Mouse (Mus musculus) layer of hippocampus, adult 18-20 months (tissue): Measurements from ENCODE around the gene Tcte1. TPM values are rescaled to one million over a fixed set of nuclear protein-coding genes. Genes with fewer than 3 reads are reported as not detected.
A peak's percentile ranks its signal among the peaks of the same experiment; 100 is the strongest.

ENCODE experiments used
- DNase-seq, 2 experiments: peaks; one replicate each; pipeline ENCODE4 v3.0.0; 2022; ENCODE audit warnings: low spot score in 2 of 2
- total RNA-seq, 2 experiments: library from RNA; stranded (reverse); gene quantifications; 2 replicates each; pipeline ENCODE4 v1.2.3; 2021

Gene Tcte1
- total RNA-seq, 2 experiments from 2014 or later = 0.91 to 1.6 TPM

DNA sequence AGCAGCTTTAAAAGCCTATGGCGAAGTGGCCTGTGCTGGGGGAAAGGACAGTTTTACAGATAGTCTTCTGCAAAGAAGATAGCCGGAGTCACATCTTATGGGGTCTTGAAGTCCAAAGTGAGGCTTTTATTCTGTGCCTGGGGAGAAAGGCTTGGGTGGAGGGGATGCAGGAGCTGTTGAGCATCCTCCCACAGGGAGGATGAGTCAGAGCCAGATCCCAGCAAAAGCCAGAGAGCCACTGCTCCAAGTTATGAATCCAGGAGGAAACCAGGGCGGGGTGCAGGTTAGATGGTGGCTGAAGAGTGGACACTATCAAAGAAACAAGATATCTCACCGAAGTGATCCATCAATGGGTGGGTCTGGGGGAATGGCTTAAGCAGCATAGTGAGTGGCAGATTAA lies 11.5 kb upstream of the Tcte1 start:
- DNase-seq = no peak

DNA sequence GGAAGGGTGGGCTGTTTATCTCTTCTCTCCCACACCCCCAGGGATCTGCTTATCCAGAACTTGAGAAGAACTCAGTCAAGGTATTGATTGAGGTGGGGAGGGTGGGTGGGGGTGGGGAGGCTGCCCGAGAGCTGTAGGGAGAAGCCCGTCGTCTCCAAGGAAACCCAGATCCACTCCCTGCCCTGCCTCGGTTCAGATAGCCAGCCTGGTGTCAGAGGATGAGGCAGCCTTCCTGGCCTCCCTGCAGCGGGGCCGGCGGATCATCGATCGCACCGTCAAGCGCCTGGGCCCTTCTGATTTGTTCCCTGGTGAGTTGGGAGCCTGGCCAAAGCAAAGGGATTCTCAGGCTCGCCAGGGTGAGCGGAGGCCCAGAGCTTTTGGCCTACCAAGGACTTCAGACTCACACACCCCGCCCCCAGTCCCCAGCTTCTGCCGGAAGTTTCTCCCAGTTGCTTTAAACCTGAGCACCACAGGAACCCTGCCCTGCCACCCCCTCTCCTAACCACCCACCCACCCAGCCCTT lies 8.0 kb upstream of the Tcte1 start:
- no peak for DNase-seq

DNA sequence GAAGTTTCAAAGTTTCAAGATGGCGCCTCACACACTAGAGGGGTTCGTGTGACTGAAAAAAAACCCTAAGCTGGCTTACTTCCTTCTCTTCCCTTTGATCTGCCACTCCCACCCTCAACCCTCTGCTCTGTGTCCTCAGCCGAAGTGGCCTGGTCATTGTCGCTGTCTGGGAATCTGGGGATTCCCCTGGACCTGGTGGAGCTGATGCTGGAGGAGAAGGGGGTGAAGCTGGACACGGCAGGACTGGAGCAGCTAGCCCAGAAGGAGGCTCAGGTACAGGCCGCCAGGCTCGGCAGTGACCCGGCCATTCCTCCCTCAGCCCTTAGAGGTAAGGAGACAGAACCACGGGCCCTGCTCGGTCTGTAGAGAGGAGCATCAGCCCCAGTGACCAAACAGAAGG lies 7.4 kb upstream of the Tcte1 start:
- no peak for DNase-seq

DNA sequence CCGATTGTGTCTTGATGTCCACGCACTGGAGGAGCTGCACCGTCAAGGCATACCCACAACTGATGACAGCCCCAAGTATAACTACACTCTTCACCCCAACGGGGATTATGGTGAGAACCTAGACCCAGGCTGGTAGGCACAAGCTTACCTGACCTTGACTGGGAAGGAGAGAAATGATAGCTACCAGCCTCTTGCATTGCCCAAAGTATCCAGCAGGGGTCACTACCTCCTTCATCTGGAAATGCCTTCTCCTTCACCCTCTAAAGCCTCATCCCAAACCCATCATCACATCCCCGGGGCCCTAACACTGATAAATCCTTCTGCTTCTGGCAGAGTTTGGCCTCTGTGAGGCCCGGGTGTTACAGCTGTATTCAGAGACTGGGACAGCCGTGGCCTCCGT lies 6.7 kb upstream of the Tcte1 start:
- DNase-seq = peak; percentile 63 to 90

DNA sequence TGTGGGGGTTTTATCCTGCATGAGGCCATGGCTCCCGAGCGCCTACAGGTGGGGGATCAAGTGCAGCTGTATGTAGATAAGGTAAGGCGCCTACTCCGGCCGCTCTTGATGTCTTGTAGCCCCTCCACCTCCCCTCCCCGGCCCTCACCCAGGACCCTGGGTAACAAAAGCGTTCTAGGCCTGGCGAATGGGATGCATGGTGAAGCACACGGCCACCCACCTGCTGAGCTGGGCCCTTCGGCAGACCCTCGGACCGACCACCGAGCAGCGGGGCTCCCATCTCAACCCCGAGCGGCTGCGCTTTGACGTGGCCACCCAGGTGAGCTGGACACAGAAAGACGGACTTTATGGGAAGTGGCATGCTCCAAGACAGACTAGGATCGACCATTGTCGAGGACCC lies 6.1 kb upstream of the Tcte1 start:
- no peak for DNase-seq

DNA sequence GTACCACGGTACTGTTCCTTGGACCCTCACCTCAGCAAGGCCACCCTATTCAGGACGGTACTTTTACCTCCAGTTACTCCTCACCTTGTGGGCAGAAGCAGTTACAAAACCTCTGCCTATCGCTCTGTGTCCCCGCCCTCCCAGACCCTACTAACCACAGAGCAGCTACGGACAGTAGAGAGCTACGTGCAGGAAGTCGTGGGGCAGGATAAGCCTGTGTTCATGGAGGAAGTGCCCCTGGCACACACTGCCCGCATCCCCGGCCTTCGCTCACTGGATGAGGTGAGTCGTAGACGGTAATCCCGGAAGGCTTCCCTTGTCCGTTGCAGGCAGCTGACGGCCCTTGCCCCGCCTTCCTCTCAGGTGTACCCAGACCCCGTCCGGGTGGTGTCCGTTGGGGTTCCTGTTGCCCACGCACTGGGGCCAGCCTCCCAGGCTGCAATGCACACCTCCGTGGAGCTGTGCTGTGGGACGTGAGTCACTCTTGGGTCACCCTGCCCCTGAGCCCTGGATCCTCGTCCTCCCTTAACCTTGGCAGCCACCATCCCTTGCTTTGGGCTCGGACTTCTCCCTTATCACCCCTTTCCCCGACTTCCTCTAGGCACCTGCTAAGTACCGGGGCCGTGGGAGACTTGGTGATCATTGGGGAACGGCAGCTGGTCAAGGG lies 5.6 kb upstream of the Tcte1 start:
- no peak for DNase-seq

DNA sequence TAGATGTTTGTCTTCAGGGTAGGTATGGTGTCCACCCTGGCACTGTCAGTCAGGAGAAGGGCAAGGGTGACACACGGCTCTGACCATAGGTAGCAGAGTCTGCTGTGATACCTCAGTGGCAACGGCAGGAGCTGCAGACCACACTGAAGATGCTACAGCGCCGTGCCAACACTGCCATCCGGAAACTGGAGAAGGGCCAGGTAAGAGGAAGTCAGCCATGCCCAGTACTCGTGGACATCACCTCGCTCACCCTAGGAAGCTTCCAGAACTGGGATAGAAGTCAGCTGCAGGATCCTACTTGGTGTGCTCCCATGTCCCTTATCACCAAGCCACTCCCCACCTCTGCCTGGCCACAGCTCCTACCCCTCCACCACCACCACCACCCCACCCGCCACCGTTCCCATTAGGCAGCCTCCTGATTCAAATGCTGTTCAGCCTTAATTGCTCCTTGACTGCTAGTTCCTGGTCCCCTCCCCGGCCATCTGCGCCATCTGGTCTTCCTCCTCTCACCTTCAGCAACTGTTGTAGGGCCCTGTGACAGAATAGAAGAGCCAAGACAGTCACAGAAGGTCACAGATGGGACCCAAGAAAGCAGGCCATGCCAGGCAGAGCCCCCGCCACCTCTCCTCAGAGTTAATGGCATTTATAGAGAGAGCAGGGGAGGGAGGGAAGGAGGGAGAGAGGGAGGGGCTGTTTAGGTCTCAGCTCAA lies 4.3 kb upstream of the Tcte1 start:
- DNase-seq = no peak

DNA sequence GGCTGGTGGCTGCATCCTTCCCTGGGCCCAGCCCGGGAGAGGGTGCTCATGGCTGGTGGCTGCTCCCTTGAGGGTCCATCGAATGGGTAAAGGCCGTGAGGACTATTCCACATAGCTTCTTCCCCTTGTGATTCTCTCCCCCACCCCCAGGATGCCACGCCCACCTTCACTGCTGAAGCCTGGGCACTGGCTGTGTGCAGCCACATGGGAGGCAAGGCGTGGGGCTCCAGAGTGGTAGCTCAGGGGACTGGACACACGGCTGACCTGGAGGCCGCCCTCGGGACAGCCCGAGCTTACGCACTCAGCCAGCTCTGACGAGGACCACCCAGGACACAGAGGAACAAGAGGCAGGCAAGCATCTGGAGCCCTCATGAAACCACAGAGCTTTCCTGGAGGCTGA lies 3.1 kb upstream of the Tcte1 start:
- no peak for DNase-seq

DNA sequence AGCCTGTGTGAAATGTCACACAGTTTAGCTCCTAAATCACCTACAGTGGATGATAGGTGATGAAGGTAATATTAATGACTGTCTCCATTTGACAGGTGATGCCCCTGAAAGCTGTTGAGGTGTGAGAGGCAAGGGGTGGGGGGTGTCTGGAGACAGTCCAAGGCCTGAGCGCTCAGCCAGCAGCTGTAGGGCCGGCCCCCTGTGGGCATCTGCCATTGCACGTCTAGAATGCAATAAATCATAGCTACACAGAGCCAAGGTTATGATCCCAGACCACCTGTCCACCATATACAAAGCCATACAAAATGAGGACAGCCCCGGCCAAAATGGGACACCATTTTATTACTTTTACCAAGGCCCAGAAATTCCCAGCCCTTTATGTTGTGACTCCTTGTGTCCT lies 1.7 kb downstream of the Tcte1 start:
- no peak for DNase-seq

DNA sequence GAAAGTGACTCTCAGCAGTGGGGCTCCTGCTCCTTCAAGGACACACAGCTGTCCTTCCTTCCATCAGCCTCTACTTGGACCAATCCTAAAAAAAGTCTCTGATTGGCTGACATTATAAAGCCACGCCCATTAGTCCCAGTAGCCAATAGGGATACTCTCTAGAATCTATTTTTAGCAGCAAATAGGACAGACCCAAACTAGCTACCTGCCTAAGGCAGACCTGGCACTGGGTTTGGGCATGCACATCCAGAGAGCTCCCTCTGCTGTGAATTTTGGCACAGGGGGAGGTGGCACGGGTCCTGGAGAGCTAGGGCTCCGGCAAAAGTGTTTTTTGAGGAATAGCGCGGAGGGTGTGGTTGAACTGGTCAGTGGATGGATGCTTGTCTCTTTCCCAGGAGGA lies 3.3 kb downstream of the Tcte1 start:
- DNase-seq = no peak

DNA sequence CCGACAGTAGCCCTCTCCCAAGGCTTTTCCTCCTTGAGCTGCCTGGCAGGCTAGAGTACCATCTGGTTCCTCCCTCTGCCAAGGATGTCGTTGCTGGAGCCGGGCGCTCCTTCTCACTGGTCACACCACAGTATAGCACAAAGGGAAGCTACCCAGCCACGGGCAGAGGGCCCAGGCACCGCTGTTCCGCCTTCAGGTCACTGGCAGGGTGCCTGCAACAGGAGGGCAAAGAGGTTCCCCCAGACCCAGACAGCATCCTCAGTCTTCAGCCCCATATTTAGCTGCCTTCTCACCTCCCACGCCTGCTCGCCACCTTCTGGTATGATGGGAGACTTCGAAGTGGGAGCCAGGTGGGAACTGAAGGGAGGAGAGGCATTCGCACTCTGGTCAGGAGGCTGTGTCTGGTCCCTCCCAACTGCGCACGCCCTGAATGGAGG lies 7.1 kb downstream of the Tcte1 start:
- no peak for DNase-seq

DNA sequence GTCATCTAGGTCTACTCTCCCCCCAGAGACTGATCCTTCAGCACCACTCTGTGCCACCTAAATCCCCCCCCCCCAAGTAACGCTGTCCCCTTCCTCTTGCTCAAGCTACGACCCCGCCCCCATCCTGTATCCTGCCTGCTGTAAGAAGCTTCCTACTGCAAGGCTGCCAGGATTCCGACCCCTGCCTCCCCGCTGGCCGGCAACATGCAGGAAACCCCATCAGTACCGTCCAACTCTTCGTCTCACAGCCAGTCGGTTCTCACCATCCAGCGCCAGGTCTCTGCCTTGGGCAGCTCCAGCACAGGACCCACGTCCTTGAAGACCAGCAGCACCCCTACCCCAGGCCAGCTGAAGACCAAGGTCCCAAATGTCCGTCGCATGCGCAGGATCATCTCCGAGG lies 9.7 kb downstream of the Tcte1 start:
- no peak for DNase-seq

DNA sequence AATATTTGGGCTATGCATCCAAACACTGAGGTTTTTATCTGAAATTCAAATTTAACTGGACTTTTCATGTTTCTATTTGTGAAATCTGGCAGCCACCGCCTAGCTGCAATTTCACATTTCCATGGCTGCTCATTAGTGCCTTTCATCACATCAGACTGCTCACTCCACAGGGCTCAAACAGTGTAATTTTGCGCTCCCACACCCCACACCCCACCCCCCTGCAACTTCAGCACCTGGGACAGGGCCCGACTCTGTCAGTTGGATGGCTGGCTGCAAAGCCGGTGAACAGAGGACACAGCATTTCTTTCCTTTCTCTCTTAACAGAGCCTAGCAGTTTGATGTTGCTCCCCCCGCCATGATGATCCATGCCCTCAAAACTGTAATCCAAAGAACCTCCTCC lies 13.0 kb downstream of the Tcte1 start:
- no peak for DNase-seq

DNA sequence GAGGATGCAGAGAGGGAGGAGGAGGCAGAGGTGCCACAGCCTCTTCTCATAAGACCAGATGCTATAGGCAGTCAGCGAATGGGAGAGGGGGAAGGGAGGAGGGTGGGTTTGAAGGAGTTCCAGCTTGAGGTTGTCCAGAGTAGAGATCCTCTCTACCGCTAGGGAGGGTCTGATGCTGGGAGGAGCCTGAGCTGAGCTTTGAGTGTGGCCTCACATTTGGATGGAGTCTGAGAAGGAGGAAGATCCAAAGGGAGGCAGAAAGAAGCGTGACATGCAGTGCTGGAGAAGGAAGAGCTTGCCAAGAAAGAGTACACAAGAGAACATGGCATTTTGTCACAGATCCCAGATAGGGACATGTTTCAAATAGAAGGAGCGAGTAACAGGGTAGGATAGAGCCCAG lies 15.2 kb downstream of the Tcte1 start:
- DNase-seq = no peak

DNA sequence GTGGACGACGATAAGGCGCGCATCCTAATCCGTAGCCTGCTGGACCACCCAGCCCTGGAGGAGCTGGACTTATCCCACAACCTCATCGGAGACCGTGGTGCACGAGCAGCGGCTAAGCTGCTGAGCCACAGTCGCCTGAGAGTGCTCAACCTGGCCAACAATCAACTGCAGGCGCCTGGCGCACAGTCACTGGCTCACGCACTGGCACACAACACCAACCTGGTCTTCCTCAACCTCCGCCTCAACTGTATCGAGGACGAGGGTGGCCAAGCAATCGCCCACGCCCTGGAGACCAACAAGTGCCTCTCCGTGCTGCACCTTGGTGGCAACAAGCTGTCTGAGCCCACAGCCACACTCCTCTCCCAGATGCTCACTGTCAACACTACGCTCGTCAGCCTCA lies 16.4 kb downstream of the Tcte1 start:
- DNase-seq = no peak

DNA sequence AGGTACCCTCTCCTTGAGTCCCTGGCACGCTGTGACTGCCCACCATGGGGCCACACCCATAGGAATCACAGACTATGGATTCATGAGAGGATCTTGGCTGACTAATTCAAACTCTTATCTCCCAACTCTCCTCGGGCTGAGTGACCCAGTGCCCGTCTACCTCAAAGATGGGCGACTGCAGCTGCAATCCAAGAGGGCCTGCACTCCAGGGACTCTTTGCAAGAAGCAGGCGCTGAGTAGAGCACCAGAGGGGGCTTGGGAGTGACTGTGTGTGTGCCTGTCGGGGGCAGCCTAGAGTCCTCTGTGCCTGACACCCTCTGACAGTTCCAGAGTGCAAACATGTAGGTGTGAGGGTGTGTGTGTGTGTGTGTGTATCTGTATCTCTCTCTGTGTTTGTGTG lies 18.9 kb downstream of the Tcte1 start:
- no peak for DNase-seq

DNA sequence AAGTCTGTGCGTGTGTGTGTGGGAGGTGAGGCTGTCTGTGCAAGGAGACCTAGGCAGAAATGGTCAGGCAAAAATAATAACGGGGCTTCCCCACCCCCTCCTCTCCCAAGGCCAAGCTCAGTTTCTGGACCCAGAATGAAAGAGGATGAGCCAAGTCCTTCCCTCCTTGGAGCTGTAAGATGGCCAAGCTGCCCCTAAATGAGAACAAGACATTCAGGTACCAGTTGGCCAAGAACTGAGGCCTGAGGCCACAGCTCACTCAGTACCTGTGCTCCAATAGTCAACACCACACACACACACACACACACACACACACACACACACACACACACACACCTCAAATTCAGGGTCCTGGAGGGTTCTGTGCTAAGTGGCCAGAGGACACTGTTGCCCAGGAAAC lies 19.5 kb downstream of the Tcte1 start:
- no peak for DNase-seq

DNA sequence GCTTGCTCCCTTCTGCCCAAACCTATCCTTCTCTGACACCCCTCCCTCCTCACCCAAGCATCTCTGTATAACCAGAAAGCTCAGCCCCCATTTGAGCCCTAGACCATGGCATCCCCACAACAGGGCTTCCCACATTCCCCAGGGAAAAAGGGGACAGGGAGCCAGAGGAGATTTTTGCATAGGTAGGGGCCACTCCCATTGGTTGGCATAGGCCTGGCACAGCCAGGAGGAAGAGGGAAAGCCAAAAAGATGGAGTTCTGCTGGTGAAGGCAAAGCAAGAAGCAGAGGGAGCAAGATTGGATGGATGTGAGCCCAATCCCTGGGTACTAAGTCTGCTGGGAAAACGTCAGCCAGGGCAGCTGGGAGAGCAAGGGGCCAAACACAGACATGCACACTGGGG lies 19.9 kb downstream of the Tcte1 start:
- no peak for DNase-seq

DNA sequence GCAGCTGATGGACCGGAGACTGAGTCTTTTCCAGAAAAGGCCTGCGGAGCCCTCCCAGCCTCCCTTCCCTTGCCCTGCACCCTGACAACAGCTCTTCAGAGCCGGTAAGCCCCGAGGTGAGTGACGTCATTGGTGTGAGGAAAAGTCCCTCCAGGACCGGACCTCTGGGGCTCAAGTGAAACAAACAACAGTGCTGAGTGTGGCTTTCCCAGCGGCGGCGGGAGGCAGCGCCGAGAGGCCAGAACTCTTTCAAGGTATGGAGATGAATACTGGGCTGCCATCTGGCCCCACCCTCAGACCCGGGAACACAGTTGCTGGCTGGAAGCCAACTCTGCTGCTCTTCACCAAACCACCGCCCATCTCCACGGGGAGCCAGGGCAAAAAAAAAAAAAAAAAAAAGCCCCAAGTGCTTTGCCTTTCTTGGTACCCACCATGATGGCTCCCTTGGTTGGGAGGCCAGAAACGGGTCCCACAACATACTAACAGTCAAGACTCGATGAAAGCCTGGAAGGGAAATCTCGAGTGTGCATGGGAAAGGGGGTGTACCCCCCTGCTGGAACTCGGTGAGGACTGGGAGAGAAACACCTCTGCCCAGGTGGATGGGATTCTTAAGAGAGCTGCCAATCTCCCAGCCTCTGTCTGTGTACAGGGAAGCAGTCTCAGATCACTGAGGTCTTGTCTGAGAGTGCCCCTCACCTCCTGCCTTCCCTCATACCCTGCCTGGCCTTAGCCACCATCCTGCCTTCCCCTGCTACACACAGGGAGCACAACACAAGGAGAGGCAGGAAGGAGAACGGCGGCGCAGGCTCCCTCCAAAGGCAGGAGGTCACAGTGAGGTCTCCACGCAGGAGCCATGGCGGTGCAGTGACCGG lies 21.0 kb downstream of the Tcte1 start:
- DNase-seq = no peak

DNA sequence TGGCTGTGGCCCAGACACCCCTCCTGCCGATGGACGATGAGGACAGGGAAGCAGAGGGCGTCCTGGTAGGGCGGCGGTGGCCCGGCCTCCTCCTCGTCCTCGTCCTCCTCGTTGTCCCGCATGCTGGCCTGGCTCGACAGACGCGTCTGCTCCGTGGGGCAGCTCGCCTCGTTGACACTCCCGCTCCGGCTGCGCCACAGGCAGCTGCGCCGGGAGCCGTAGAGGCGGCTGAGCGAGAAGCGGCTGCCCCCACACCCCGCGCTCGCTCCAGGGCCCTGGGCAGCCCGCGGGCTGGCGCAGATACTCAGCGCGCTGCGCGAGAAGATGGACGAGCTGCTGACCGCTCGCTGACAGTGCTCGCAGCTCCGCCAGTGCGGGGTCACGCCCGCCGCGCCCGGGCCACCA lies 21.6 kb downstream of the Tcte1 start:
- DNase-seq = no peak

DNA sequence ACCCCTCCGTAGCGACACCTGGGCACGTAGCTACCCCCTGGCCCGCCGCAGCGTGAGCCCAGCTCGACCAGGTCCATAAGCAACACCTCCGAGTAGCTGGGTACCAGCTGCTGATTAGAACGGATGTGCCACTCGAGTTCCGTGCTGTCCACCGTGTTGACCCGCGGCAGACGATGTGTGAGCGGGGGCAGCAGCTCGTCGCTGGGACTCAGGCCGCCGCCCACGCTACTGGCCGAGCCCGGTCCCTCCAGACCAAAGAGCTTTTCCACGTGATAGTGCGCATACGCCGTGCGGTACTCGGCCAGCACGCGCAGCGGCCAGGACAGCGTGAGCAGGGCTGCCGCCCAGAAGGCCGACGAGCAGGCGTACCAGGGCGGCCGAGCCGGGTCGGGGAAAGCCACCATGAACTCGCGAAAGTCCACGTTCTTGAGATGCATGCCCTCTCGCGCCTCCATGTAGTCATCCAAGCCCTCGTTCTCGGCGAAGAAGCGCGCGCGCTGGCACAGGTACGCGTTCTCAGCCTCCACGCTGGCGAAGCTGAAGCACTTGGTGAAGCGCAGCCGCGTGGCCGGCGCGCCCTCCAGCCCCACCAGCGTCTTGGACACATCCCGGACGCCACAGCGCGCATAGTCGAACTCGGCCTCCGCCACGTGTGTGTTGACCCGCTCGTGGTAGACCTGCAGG lies 22.2 kb downstream of the Tcte1 start:
- DNase-seq = no peak
